Mouse (Mus musculus): ENCODE results near the gene Ndufb3.
"Not testable (repeated sequence)": the region's sequence is repeated elsewhere in the genome, so short reads cannot be mapped to it uniquely, and the experiment has no call there.

The Ndufb3 gene

DNA sequence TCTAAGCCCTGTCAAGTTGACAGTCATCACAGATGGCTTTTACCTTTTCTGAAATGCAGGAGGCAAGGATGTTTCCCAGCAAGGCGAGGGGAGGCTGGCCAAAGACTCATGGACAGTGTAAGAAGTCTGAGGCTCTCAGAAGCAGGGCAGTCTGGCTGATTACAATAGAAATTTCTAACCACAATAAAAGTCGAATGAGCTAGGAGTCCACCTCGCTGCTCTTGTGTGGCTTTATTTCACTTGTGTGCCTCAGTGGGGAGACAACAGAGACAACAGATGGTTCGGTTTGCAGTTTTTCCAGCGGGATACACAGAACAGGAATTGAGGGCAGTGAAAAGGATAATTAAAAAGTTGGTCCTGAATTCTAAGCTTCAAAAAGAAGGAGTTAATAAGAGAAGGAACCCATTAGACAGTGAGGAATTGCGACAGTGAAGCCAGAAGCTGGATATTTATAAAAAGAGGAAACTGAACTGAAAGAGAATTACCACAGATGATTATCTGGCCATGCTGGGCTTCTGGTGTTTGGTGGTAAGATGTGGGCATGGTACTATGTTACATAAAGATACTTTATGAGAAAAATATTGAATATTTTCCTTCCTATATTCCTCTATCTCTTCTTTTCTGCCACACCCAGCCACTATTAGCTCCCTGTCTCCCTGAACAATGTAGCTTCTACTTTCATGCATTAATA is 31.9 kb downstream of the Ndufb3 start:
- DNase-seq, result no peak

GRCm38 (mm10) chr1:58618766-58619165 is 32.6 kb downstream of the Ndufb3 start:
- DNase-seq, result no peak

DNA sequence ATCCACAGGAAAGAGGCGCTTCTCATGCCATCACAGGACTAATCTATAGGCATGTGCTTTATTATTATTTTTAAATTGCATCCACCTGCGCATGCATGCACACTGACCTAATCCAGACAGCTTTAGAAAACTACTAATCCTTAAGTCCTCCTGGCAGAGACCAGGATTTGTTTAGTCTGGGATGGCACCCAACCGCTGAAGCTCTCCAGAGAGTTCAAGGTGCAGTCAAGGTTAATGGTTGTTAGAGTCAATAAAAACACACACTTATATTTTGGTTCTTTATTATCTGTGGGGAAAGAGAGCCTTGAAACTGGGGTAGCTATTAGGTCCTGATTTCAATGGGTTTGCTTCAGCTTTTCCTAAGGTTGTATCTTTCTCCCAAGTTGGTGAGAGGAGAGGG is 35.1 kb downstream of the Ndufb3 start:
- no peak for DNase-seq

DNA sequence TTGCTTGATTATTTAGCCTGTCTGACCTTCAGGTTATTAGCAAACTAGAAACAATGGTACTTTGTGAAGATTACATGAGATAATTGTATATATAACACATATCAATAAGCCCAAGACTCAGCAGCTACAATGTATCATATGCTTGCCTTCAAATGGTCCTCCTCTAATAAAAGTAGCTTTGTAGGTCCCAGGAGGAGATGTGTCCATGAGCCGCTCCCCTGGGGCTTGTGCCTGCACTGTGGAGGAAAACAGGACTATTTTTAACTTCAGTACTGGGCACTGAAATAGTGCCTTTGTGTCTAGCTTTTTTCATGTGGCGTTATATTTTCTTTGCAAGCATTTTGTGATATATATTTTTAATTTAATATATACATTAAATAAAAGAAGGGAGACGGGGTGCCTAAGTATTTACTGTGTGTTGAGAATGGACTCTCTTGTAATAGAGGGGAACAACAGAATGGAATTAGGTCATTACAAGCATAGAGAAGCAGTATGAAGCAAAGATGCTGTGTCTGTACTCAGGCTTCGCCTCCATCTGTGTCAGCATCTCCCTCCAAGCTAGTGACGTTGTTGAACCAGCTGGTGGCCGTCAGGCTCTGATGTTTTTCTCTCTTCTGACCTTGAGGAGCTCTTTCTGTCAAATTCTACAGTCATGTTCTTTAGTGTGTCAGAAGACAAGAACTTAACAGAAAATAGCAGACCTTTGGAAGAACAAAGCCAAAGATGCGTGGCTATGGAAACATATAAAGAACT is 36.0 kb downstream of the Ndufb3 start:
- DNase-seq, result peak; percentile 41

GRCm38 (mm10) chr1:58628847-58629246 is 42.7 kb downstream of the Ndufb3 start:
- DNase-seq, result not testable (repeated sequence)

All from cerebellum, adult 11 months (tissue).